Mouse (Mus musculus) kidney, postnatal 10 days (tissue): ENCODE results near the gene Atxn1.
A peak's percentile ranks its signal among the peaks of the same experiment; 100 is the strongest.

Experiments used
- DNase-seq: peaks from one replicate; pipeline ENCODE4 v3.0.0; 2021; ENCODE audit warnings: mixed read lengths

The Atxn1 gene

GRCm38 (mm10) chr13:45961871-45962630 lies 2.8 kb downstream of the Atxn1 start:
- no peak for DNase-seq

GRCm38 (mm10) chr13:45960311-45960965 lies 4.4 kb downstream of the Atxn1 start:
- no peak for DNase-seq

DNA sequence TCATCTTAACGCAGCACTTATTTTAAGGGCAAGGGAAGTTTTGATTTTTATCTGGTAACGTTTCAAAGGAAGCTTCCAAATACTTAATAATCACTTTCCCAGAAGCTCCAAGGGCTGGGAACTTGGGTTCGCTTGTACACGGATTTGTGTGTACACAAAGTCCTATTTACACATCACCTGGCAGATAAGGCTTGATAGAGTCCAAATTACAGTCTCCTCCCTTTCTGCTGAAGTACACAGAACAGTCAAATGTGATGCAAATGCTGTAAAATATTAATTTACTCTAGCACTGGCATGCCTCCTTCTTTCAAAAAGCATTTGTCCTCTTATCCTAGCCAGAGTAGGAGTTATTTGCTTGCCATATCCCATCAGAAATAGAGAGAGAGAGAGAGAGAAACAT lies 6.5 kb downstream of the Atxn1 start:
- DNase-seq: no peak

- no peak for DNase-seq
Observed at GRCm38 (mm10) chr13:45957629-45958028, 7.2 kb downstream of the Atxn1 start.

- no peak for DNase-seq
Observed at GRCm38 (mm10) chr13:45956287-45956686, 8.5 kb downstream of the Atxn1 start.

- DNase-seq: no peak
Observed at GRCm38 (mm10) chr13:45955370-45956055, 9.3 kb downstream of the Atxn1 start.

DNA sequence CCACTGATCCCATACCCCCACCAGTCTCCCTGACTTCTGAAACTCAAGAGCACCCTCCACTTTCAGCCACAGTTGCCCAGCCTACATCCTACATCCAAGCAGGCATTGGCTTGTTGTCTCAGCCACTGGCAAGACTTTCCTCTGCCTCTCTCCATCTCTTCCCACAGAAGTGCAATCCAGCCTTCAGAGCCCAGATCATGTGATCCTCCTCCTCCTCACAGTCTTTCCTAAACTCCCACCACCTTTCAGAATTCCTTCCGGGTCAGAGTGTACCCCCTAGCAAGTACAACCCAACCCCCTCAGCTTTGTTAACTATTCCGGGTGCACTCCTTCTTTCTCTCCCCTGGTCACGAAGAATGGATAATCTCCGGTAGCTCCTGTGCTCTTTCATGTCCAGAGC lies 11.7 kb downstream of the Atxn1 start:
- DNase-seq: no peak

GRCm38 (mm10) chr13:45951071-45951645 lies 13.7 kb downstream of the Atxn1 start:
- DNase-seq: peak; percentile 44

GRCm38 (mm10) chr13:45950355-45950861 lies 14.4 kb downstream of the Atxn1 start:
- DNase-seq: peak; percentile 35

GRCm38 (mm10) chr13:45946136-45946535 lies 18.7 kb downstream of the Atxn1 start:
- no peak for DNase-seq

- DNase-seq: peak; percentile 42
Observed at GRCm38 (mm10) chr13:45942337-45942736, 22.5 kb downstream of the Atxn1 start.

- DNase-seq: peak; percentile 62
Observed at GRCm38 (mm10) chr13:45940714-45941113, 24.1 kb downstream of the Atxn1 start.

GRCm38 (mm10) chr13:45939561-45939960 lies 25.2 kb downstream of the Atxn1 start:
- no peak for DNase-seq

GRCm38 (mm10) chr13:45938083-45938482 lies 26.7 kb downstream of the Atxn1 start:
- no peak for DNase-seq

DNA sequence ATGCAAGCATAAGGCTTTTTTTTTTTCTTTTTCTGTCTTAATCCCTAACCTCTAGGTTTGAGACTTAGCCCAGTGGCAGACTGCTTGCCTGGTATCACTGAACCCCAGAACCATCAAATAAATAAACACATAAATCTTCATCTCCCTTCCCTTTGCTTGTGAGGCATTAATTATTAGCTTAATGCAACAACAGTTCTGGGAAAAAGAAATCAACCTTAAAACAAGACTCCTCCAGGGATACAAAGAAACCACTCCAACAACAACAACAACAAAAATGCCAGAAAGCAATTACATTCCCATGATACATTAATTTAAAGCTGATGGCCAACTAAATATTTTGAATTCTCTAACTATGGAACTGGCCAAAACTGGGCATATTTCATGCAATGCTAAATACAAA lies 28.0 kb downstream of the Atxn1 start:
- no peak for DNase-seq

DNA sequence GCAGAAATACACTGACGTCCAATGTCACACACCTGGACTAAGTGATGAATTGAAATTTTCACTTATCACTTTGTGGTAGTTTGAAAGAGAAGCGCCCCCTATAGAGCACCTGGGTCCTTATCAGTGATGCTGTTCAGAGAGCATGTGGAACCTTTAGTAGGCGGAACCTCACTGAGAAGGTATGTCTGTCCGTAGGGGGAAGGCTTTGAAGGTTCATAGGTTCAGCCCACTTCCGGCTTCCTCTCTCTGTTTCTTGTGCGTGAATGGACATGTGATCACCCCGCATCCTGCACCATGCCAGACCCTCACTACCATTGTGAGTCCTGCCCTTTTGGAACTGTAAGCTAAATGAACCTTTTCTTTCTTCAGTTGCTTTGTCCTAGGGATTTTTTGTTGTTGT lies 29.0 kb downstream of the Atxn1 start:
- no peak for DNase-seq

- no peak for DNase-seq
Observed at GRCm38 (mm10) chr13:45934841-45935240, 30.0 kb downstream of the Atxn1 start.

DNA sequence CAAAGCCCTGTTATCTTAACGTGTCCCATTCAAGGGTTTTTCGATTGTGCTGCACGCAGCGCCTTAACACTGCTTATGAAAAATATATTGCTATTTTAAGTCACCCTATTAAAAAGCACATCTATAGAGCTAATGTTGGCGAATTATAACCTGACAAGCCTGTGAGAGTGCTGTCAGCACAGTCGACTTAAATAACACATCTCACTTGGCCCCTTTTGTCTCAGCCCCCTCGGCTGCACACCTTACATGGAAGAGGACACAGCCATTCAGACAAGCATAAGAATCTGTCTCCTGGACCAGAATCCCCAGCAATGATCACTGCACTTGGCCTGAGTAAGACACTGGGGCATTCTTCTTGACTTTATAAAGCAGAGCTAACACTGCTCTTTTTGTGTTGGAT lies 30.7 kb downstream of the Atxn1 start:
- DNase-seq: no peak

DNA sequence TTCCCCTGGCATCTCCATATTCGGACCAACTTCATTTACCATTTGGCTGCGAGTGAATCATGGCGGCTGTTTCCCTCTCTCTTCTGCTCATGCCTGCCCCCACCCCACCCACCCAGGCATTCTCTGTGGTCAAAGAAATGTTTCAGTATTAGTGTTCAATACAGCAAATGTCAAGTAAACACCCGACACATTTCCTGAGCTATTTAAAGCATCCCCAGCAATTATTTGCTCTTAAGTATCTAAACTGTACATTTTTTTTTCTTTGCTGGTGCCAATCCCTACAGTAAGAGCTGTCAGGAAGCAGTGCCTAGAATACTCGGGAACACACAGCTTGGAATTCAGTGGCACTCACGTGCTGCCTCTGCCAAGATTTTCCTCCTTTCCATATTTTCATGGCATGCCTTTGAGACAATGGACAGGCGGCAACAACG lies 32.3 kb downstream of the Atxn1 start:
- no peak for DNase-seq

- peak; percentile 44 for DNase-seq
Observed at GRCm38 (mm10) chr13:45931891-45932290, 32.9 kb downstream of the Atxn1 start.

DNA sequence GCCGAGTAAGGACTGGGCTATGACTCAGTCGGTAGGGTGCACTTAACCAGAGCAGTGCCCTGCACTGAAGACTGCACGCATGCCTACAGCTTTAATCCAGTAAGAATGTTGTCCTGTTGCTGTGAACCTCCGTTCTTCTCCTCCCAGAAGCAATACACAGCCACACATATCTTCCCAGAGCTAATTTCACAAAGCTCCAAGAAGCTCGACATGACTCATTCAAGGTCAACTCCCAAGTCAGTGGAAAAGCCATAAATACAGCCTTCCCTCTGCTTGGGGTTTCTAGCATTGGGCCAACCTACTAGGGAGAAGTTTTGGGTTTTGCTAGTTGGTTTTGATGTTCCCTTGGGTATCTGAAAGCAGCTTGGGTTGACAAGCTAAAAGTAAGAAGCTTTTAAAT lies 33.6 kb downstream of the Atxn1 start:
- DNase-seq: no peak

DNA sequence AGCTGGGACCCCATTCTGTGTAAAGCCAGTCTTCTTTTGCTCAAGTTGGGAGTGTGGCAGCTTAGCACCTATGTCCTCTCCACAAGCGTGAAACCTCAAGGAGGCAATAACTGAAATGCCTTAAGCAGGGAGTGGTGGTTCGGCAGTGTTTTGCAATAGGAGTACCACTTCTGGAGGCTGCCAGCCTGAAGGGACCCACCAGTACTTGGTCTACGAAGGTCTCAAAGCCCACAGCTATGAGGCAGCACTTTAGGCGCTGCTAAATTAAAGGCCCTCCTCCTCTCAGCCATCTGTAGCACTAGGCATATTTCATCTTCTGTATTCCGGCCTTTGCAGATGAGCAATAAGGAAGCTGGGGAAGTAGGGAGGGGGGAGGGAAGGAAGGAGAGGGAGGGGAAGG lies 35.1 kb downstream of the Atxn1 start:
- DNase-seq: no peak

DNA sequence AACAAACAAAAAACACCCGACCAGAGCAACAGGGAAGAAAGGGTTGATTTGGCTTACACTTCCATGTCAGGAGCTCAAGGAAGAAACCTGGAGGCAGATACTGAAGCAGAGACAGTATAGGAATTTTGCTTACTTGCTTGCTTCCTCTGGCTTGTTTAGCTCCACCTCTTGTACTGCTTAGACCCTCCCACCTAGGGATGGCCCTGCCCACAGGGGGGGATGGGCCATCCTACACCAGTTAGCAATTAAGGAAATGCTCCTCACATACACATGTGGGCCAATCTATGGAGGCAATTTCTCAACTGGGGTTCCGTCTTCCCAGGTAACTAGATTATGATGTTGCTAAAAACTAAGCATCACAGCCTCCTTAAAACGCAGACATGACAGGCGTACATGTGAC lies 39.5 kb downstream of the Atxn1 start:
- DNase-seq: no peak
